Mouse (Mus musculus) CH12.LX (cell line): ENCODE measurements around the gene S1pr1. TPM values are rescaled to one million over a fixed set of nuclear protein-coding genes. Genes with fewer than 3 reads are reported as not detected.

Experiments
- DNase-seq: peaks from one replicate; pipeline ENCODE4 v3.0.0-alpha.2; 2013; ENCODE audit errors: extremely low read depth
- H3K27ac ChIP-seq: 2 replicates; pipeline ENCODE4 v1.5.1; 2012; ENCODE audit warnings: low read depth, mild to moderate bottlenecking, control low read depth, moderate library complexity; ENCODE audit not compliant: insufficient read depth
- H3K27me3 ChIP-seq: replicated peaks from 2 replicates; pipeline ENCODE3; 2012; ENCODE audit warnings: inconsistent platforms
- H3K36me3 ChIP-seq, 2 experiments: replicated peaks in 1 of 2; 2 replicates each; pipeline versions ENCODE3 to v1.6.1; 2012; ENCODE audit warnings: inconsistent platforms in 1 of 2, low read length in 1 of 2, mild to moderate bottlenecking in 1 of 2, mixed read lengths in 1 of 2, moderate library complexity in 1 of 2; ENCODE audit not compliant: control insufficient read depth in 1 of 2, insufficient read depth in 1 of 2
- H3K4me1 ChIP-seq, 2 experiments: 2 replicates each; pipeline ENCODE4 v1.6.1; 2012; ENCODE audit warnings: inconsistent platforms in 1 of 2, moderate library complexity in 1 of 2; ENCODE audit not compliant: insufficient read depth in 2 of 2, control insufficient read depth in 1 of 2
- H3K4me2 ChIP-seq: 2 replicates; pipeline ENCODE4 v1.6.1; 2012; ENCODE audit warnings: low read depth, mild to moderate bottlenecking, control low read depth; ENCODE audit not compliant: poor library complexity, insufficient read depth, severe bottlenecking
- H3K4me3 ChIP-seq, 3 experiments: fragments of 150-350 bp in 1 of 3; sonication (generic) in 1 of 3; replicated peaks in 1 of 3; 2 replicates each; pipeline versions ENCODE3 to v1.5.1; 2011 to 2012; ENCODE audit warnings: low read depth in 2 of 3, low read length in 2 of 3, mild to moderate bottlenecking in 2 of 3, moderate library complexity in 2 of 3, control low read depth in 1 of 3, improper control_type of control experiment in 1 of 3, inconsistent platforms in 1 of 3, mixed read lengths in 1 of 3; ENCODE audit not compliant: poor library complexity in 1 of 3
- H3K79me2 ChIP-seq: replicated peaks from 2 replicates; pipeline ENCODE4 v1.6.1; 2012; ENCODE audit warnings: mild to moderate bottlenecking, moderate library complexity; ENCODE audit not compliant: control insufficient read depth, poor library complexity, insufficient read depth, severe bottlenecking; ENCODE audit errors: extremely low read depth
- H3K9ac ChIP-seq: 2 replicates; pipeline ENCODE4 v1.6.1; 2012; ENCODE audit warnings: low read depth, mild to moderate bottlenecking, control low read depth, moderate library complexity; ENCODE audit not compliant: insufficient read depth
- H3K9me3 ChIP-seq: replicated peaks from 2 replicates; pipeline ENCODE3; 2012; ENCODE audit warnings: low read length, inconsistent platforms, mixed read lengths
- BHLHE40 ChIP-seq: IDR thresholded peaks from 2 replicates; pipeline ENCODE4 v1.6.1; 2011; ENCODE audit warnings: mild to moderate bottlenecking, low read depth, low read length, improper control_type of control experiment
- CHD2 ChIP-seq: IDR thresholded peaks from 2 replicates; pipeline ENCODE4 v1.6.1; 2011; ENCODE audit warnings: low read length, improper control_type of control experiment
- CTCF ChIP-seq, 2 experiments: IDR thresholded peaks in 1 of 2; conservative IDR thresholded peaks in 1 of 2; 2 replicates each; pipeline ENCODE4 v1.5.1; 2011 to 2012; ENCODE audit warnings: low read depth in 2 of 2, low read length in 2 of 2, improper control_type of control experiment in 1 of 2, inconsistent platforms in 1 of 2, mild to moderate bottlenecking in 1 of 2, moderate library complexity in 1 of 2
- ELF1 ChIP-seq: IDR thresholded peaks from 2 replicates; pipeline ENCODE4 v1.6.1; 2014; ENCODE audit warnings: low read depth, mild to moderate bottlenecking, inconsistent platforms, low read length, improper control_type of control experiment
- EP300 ChIP-seq: IDR thresholded peaks from 2 replicates; pipeline ENCODE4 v1.6.1; 2011; ENCODE audit warnings: low read length, improper control_type of control experiment
- GABPA ChIP-seq: IDR thresholded peaks from 2 replicates; pipeline ENCODE4 v1.6.1; 2012; ENCODE audit warnings: low read depth, low read length, improper control_type of control experiment, inconsistent platforms; ENCODE audit not compliant: insufficient replicate concordance
- HCFC1 ChIP-seq: IDR thresholded peaks from 2 replicates; pipeline ENCODE4 v1.6.1; 2012; ENCODE audit warnings: low read depth, mild to moderate bottlenecking, inconsistent platforms, low read length, improper control_type of control experiment
- IRF4 ChIP-seq: IDR thresholded peaks from 2 replicates; pipeline ENCODE4 v1.6.1; 2014; ENCODE audit warnings: low read depth, mild to moderate bottlenecking, inconsistent platforms, low read length, improper control_type of control experiment
- JUND ChIP-seq: conservative IDR thresholded peaks from 2 replicates; pipeline ENCODE4 v1.6.1; 2011; ENCODE audit warnings: low read depth, low read length, improper control_type of control experiment
- KAT2A ChIP-seq: IDR thresholded peaks from 2 replicates; pipeline ENCODE4 v1.6.1; 2012; ENCODE audit warnings: low read length, improper control_type of control experiment, inconsistent platforms; ENCODE audit not compliant: insufficient replicate concordance
- MAFK ChIP-seq: IDR thresholded peaks from 2 replicates; pipeline ENCODE4 v1.6.1; 2011; ENCODE audit warnings: low read length, improper control_type of control experiment; ENCODE audit not compliant: insufficient replicate concordance
- MAX ChIP-seq: IDR thresholded peaks from 2 replicates; pipeline ENCODE4 v1.6.1; 2011; ENCODE audit warnings: low read length, improper control_type of control experiment
- MEF2A ChIP-seq: IDR thresholded peaks from 2 replicates; pipeline ENCODE4 v1.6.1; 2014; ENCODE audit warnings: low read depth, mild to moderate bottlenecking, inconsistent platforms, low read length, improper control_type of control experiment, borderline replicate concordance
- MXI1 ChIP-seq: IDR thresholded peaks from 2 replicates; pipeline ENCODE4 v1.6.1; 2011; ENCODE audit warnings: mild to moderate bottlenecking, low read depth, low read length, improper control_type of control experiment
- MYC ChIP-seq: IDR thresholded peaks from 2 replicates; pipeline ENCODE4 v1.6.1; 2011; ENCODE audit warnings: low read depth, mild to moderate bottlenecking, improper control_type of control experiment, low read length
- NELFE ChIP-seq: IDR thresholded peaks from 2 replicates; pipeline ENCODE4 v1.6.1; 2011; ENCODE audit warnings: low read depth, low read length, improper control_type of control experiment
- PAX5 ChIP-seq: IDR thresholded peaks from 2 replicates; pipeline ENCODE4 v1.6.1; 2012; ENCODE audit warnings: low read length, inconsistent platforms, mixed read lengths
- POLR2A ChIP-seq: IDR thresholded peaks from 2 replicates; pipeline ENCODE4 v1.6.1; 2011; ENCODE audit warnings: low read depth, mild to moderate bottlenecking, improper control_type of control experiment, low read length
- POLR2AphosphoS2 ChIP-seq: IDR thresholded peaks from 2 replicates; pipeline ENCODE4 v1.6.1; 2011; ENCODE audit warnings: low read depth, low read length, improper control_type of control experiment
- SIN3A ChIP-seq: IDR thresholded peaks from 2 replicates; pipeline ENCODE4 v1.6.1; 2012; ENCODE audit warnings: low read length, improper control_type of control experiment, inconsistent platforms
- TCF12 ChIP-seq: IDR thresholded peaks from 2 replicates; pipeline ENCODE4 v1.6.1; 2014; ENCODE audit warnings: low read depth, mild to moderate bottlenecking, inconsistent platforms, low read length, improper control_type of control experiment
- UBTF ChIP-seq: IDR thresholded peaks from 2 replicates; pipeline ENCODE4 v1.6.1; 2012; ENCODE audit warnings: low read depth, mild to moderate bottlenecking, inconsistent platforms, low read length, improper control_type of control experiment, moderate library complexity
- USF1 ChIP-seq: IDR thresholded peaks from 2 replicates; pipeline ENCODE4 v1.6.1; 2014; ENCODE audit warnings: low read depth, mild to moderate bottlenecking, inconsistent platforms, low read length, improper control_type of control experiment
- USF2 ChIP-seq: conservative IDR thresholded peaks from 2 replicates; pipeline ENCODE4 v1.6.1; 2011; ENCODE audit warnings: low read depth, low read length, improper control_type of control experiment
- ZC3H11A ChIP-seq: IDR thresholded peaks from 2 replicates; pipeline ENCODE4 v1.6.1; 2012; ENCODE audit warnings: low read depth, mild to moderate bottlenecking, inconsistent platforms, low read length, improper control_type of control experiment
- ZKSCAN1 ChIP-seq: IDR thresholded peaks from 2 replicates; pipeline ENCODE4 v1.6.1; 2012; ENCODE audit warnings: low read depth, inconsistent platforms, low read length, improper control_type of control experiment, borderline replicate concordance
- ZMIZ1 ChIP-seq: IDR thresholded peaks from 2 replicates; pipeline ENCODE4 v1.6.1; 2012; ENCODE audit warnings: low read depth, mild to moderate bottlenecking, inconsistent platforms, low read length, improper control_type of control experiment
- ZNF384 ChIP-seq: IDR thresholded peaks from 2 replicates; pipeline ENCODE4 v1.6.1; 2012; ENCODE audit warnings: low read depth, low read length, improper control_type of control experiment, inconsistent platforms
- dilution Hi-C: fragments of 300-500 bp; cut with MboI; formaldehyde crosslinking; loops from 2 replicates; pipeline ENCODE4 v1.14.3; 2020; ENCODE audit warnings: low sequenced_read_pairs; ENCODE audit not compliant: extremely low pct_unique_long_range_greater_than_20kb, extremely low pct_ligation_motif_present
- in situ Hi-C: fragments of 300-500 bp; cut with MboI; formaldehyde crosslinking; loops from 3 replicates; pipeline ENCODE4 v1.14.3; 2019; ENCODE audit warnings: low sequenced_read_pairs, low pct_ligation_motif_present, low pct_unique_long_range_greater_than_20kb, mixed read lengths
- polyA plus RNA-seq: library from polyadenylated mRNA; unstranded; fragments of >175 nt; gene quantifications from 2 replicates; pipeline ENCODE4 v1.2.1, GENCODE M21; 2012; ENCODE audit warnings: low read depth; ENCODE audit not compliant: insufficient read length
- total RNA-seq, 2 experiments: library from RNA; depleted of rRNA; stranded (reverse); fragments of 300-350 nt in 1 of 2; fragments of >200 nt in 1 of 2; gene quantifications; 2 replicates each; pipeline ENCODE4 v1.2.3; 2012 to 2014

Gene S1pr1
- total and polyA plus RNA-seq, 3 experiments = 1.8 to 7.1 (median 4.6) TPM

- peaks cover 19 to 57% of the 10 kb centered on the region in 2 experiments for H3K4me1 ChIP-seq
- dilution Hi-C loops = no loop called here
- TF ChIP-seq JUND = no peak
- TF ChIP-seq MYC = no peak
- TF ChIP-seq POLR2AphosphoS2 = no peak
- TF ChIP-seq CTCF (conservative IDR thresholded peaks at IDR 0.05 in 1 of 2, IDR thresholded peaks at IDR 0.05 in 1 of 2; ENCODE audit: low read depth in 2 of 2, low read length in 2 of 2) = no peak
- no peak for TF ChIP-seq MEF2A
- no peak for TF ChIP-seq ZKSCAN1
- TF ChIP-seq MAX = no peak
- no peak for TF ChIP-seq NELFE
- no peak for TF ChIP-seq ZNF384
- no peak for TF ChIP-seq EP300
- no peak for TF ChIP-seq UBTF
- TF ChIP-seq MXI1 = no peak
- TF ChIP-seq USF1 = no peak
- no peak for TF ChIP-seq USF2
- no peak for TF ChIP-seq SIN3A
- no peak overlapping the region for H3K9ac ChIP-seq
- H3K4me2 ChIP-seq = no peak overlapping the region
- peaks cover under 1% of the 10 kb centered on the region for H3K27me3 ChIP-seq
- H3K4me3 ChIP-seq = no peak overlapping the region
- in situ Hi-C loops = loop anchor here (5.0 kb wide), 1 partner anchor 49 kb away; no protein-coding TSS in a partner anchor
- H3K9me3 ChIP-seq = peaks cover 12% of the 10 kb centered on the region
- H3K79me2 ChIP-seq = no peaks in the 10 kb centered on the region
- DNase-seq = no peak
- H3K36me3 ChIP-seq = peaks cover 7 to 34% of the 10 kb centered on the region in 2 experiments
- H3K27ac ChIP-seq = no peak overlapping the region
Observed at GRCm38 (mm10) chr3:115711393-115711792, 3.5 kb downstream of the S1pr1 start.

DNA sequence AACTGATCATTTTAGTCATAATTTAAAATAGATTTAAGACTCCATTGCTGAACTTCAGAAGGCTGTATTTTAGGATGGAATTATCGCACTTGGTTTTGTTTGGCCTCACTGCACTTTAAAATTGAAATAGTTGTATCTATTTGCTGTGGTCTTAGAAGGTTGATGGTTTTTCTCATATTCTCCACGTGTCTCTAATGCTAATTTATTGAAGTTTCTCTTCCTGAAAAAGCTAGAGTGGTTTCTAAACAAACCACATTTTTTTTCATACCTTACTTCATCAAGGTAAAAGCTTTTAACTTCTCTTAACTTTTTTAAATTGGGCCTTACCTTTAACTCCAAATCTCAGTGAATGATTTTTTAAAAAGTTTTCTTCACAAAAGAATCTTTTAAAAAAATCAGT is 4.8 kb downstream of the S1pr1 start:
- Histone ChIP-seq H3K4me2 (no peak overlapping the region), H3K4me1 (peaks cover 11 to 46% of the 10 kb centered on the region in 2 experiments), H3K9me3 (peaks cover 12% of the 10 kb centered on the region), H3K79me2 (no peaks in the 10 kb centered on the region), H3K9ac (no peak overlapping the region), H3K27me3 (no peaks in the 10 kb centered on the region), H3K36me3 (peaks cover 7 to 37% of the 10 kb centered on the region in 2 experiments), H3K27ac (no peak overlapping the region), H3K4me3 (no peak overlapping the region)
- DNase-seq = no peak
- in situ Hi-C loops (loop anchor here (5.0 kb wide), 1 partner anchor 48 kb away; no protein-coding TSS in a partner anchor), dilution Hi-C loops (no loop called here)
- TF ChIP-seq HCFC1 = no peak
- TF ChIP-seq TCF12 = no peak
- no peak for TF ChIP-seq MAFK
- 0 out of 2 replicates have a peak, but pooled peaks have one; percentile 70 for TF ChIP-seq MYC
- no peak for TF ChIP-seq CHD2
- no peak for TF ChIP-seq NELFE
- no peak for TF ChIP-seq JUND
- TF ChIP-seq KAT2A = no peak
- no peak for TF ChIP-seq IRF4
- TF ChIP-seq CTCF (conservative IDR thresholded peaks at IDR 0.05 in 1 of 2, IDR thresholded peaks at IDR 0.05 in 1 of 2; ENCODE audit: low read depth in 2 of 2, low read length in 2 of 2) = no peak
- no peak for TF ChIP-seq USF2
- no peak for TF ChIP-seq ZC3H11A
- no peak; the same call in 1 of the 2 replicates for TF ChIP-seq MAX
- no peak for TF ChIP-seq PAX5
- peak; percentile 71; the same call in 1 of the 2 replicates for TF ChIP-seq BHLHE40
- TF ChIP-seq ZNF384 = peak; percentile 74
- TF ChIP-seq MEF2A = no peak
- TF ChIP-seq ELF1 = no peak
- TF ChIP-seq ZMIZ1 = no peak
- no peak for TF ChIP-seq POLR2A
- no peak for TF ChIP-seq GABPA
- TF ChIP-seq UBTF = no peak
